Mouse (Mus musculus): ENCODE measurements around the gene Astn2. TPM values are rescaled to one million over a fixed set of nuclear protein-coding genes. Genes with fewer than 3 reads are reported as not detected.

Astn2 gene
- polyA plus RNA-seq, 1 experiment from 2014 or later = 0.14 TPM

- Histone ChIP-seq H3K36me3 (ENCODE audit: control insufficient read depth, insufficient read depth) (no peaks in the 10 kb centered on the region), H3K27me3 (ENCODE audit: control insufficient read depth, insufficient read depth, low read length) (no peaks in the 10 kb centered on the region), H3K27ac (ENCODE audit: low read length) (no peak overlapping the region), H3K4me2 (ENCODE audit: low read depth, low read length) (no peak overlapping the region), H3K4me3 (ENCODE audit: low read length) (no peak overlapping the region), H3K4me1 (ENCODE audit: control insufficient read depth, insufficient read depth, low read length) (0 out of 2 replicates have a peak, but pooled peaks cover 5% of the 10 kb centered on the region), H3K9me3 (replicated peaks; ENCODE audit: control insufficient read depth, low read length) (no peaks in the 10 kb centered on the region), H3K9ac (ENCODE audit: low read length) (no peak overlapping the region)
- ATAC-seq (replicated peaks; ENCODE audit: extremely low read depth, insufficient read depth, low FRiP score) = no peak
- WGBS = 77% methylated on average over 5 of the region's 5 CpGs
Measured at GRCm38 (mm10) chr4:65896092-65897027, 508.1 kb downstream of the Astn2 start.

GRCm38 (mm10) chr4:65888332-65888993, 515.9 kb downstream of the Astn2 start:
- Histone ChIP-seq H3K4me1 (ENCODE audit: control insufficient read depth, insufficient read depth, low read length) (no peaks in the 10 kb centered on the region), H3K9me3 (replicated peaks; ENCODE audit: control insufficient read depth, low read length) (no peaks in the 10 kb centered on the region), H3K36me3 (ENCODE audit: control insufficient read depth, insufficient read depth) (no peaks in the 10 kb centered on the region), H3K27ac (ENCODE audit: low read length) (no peak overlapping the region), H3K9ac (ENCODE audit: low read length) (no peak overlapping the region), H3K4me3 (ENCODE audit: low read length) (no peak overlapping the region), H3K4me2 (ENCODE audit: low read depth, low read length) (no peak overlapping the region), H3K27me3 (ENCODE audit: control insufficient read depth, insufficient read depth, low read length) (no peaks in the 10 kb centered on the region)
- no peak for ATAC-seq (replicated peaks; ENCODE audit: extremely low read depth, insufficient read depth, low FRiP score)
- WGBS = 60% methylated on average over 5 of the region's 5 CpGs

- no peak overlapping the region for H3K4me2 ChIP-seq (ENCODE audit: low read depth, low read length)
- no peak overlapping the region for H3K27ac ChIP-seq (ENCODE audit: low read length)
- H3K27me3 ChIP-seq (ENCODE audit: control insufficient read depth, insufficient read depth, low read length) = no peaks in the 10 kb centered on the region
- H3K4me1 ChIP-seq (ENCODE audit: control insufficient read depth, insufficient read depth, low read length) = no peaks in the 10 kb centered on the region
- H3K9me3 ChIP-seq (replicated peaks; ENCODE audit: control insufficient read depth, low read length) = no peaks in the 10 kb centered on the region
- 30% methylated on average over 1 of the region's 1 CpGs for WGBS
- H3K4me3 ChIP-seq (ENCODE audit: low read length) = no peak overlapping the region
- H3K36me3 ChIP-seq (ENCODE audit: control insufficient read depth, insufficient read depth) = no peaks in the 10 kb centered on the region
- no peak overlapping the region for H3K9ac ChIP-seq (ENCODE audit: low read length)
- no peak for ATAC-seq (replicated peaks; ENCODE audit: extremely low read depth, insufficient read depth, low FRiP score)
Measured at GRCm38 (mm10) chr4:65886862-65887261, 517.5 kb downstream of the Astn2 start.

- Histone ChIP-seq H3K4me2 (ENCODE audit: low read depth, low read length) (no peak overlapping the region), H3K4me3 (ENCODE audit: low read length) (no peak overlapping the region), H3K9ac (ENCODE audit: low read length) (no peak overlapping the region), H3K36me3 (ENCODE audit: control insufficient read depth, insufficient read depth) (no peaks in the 10 kb centered on the region), H3K27ac (ENCODE audit: low read length) (no peak overlapping the region), H3K27me3 (ENCODE audit: control insufficient read depth, insufficient read depth, low read length) (no peaks in the 10 kb centered on the region), H3K4me1 (ENCODE audit: control insufficient read depth, insufficient read depth, low read length) (no peaks in the 10 kb centered on the region), H3K9me3 (replicated peaks; ENCODE audit: control insufficient read depth, low read length) (no peaks in the 10 kb centered on the region)
- ATAC-seq (replicated peaks; ENCODE audit: extremely low read depth, insufficient read depth, low FRiP score) = no peak
- WGBS = 68% methylated on average over 3 of the region's 3 CpGs
Measured at GRCm38 (mm10) chr4:65885921-65886320, 518.5 kb downstream of the Astn2 start.

- no peak for ATAC-seq (replicated peaks; ENCODE audit: extremely low read depth, insufficient read depth, low FRiP score)
Measured at GRCm38 (mm10) chr4:65874236-65874781, 530.1 kb downstream of the Astn2 start.

GRCm38 (mm10) chr4:65864551-65864950, 539.9 kb downstream of the Astn2 start:
- H3K27ac ChIP-seq (ENCODE audit: low read length) = no peak overlapping the region
- no peak for ATAC-seq (replicated peaks; ENCODE audit: extremely low read depth, insufficient read depth, low FRiP score)
- no peak overlapping the region for H3K4me2 ChIP-seq (ENCODE audit: low read depth, low read length)
- no peaks in the 10 kb centered on the region for H3K9me3 ChIP-seq (replicated peaks; ENCODE audit: control insufficient read depth, low read length)
- no peaks in the 10 kb centered on the region for H3K36me3 ChIP-seq (ENCODE audit: control insufficient read depth, insufficient read depth)
- no peaks in the 10 kb centered on the region for H3K27me3 ChIP-seq (ENCODE audit: control insufficient read depth, insufficient read depth, low read length)
- no peak overlapping the region for H3K4me3 ChIP-seq (ENCODE audit: low read length)
- no peak overlapping the region for H3K9ac ChIP-seq (ENCODE audit: low read length)
- no peaks in the 10 kb centered on the region for H3K4me1 ChIP-seq (ENCODE audit: control insufficient read depth, insufficient read depth, low read length)

More at GRCm38 (mm10) chr4:65874236-65874781, 530.1 kb downstream of the Astn2 start:
- Histone ChIP-seq H3K36me3 (ENCODE audit: control insufficient read depth, insufficient read depth) (no peaks in the 10 kb centered on the region), H3K27ac (ENCODE audit: low read length) (no peak overlapping the region), H3K27me3 (ENCODE audit: control insufficient read depth, insufficient read depth, low read length) (no peaks in the 10 kb centered on the region), H3K9ac (ENCODE audit: low read length) (no peak overlapping the region), H3K4me1 (ENCODE audit: control insufficient read depth, insufficient read depth, low read length) (no peaks in the 10 kb centered on the region), H3K9me3 (replicated peaks; ENCODE audit: control insufficient read depth, low read length) (no peaks in the 10 kb centered on the region), H3K4me2 (ENCODE audit: low read depth, low read length) (no peak overlapping the region), H3K4me3 (ENCODE audit: low read length) (no peak overlapping the region)
- WGBS = 87% methylated on average over 2 of the region's 2 CpGs

GRCm38 (mm10) chr4:65843191-65843590, 561.2 kb downstream of the Astn2 start:
- no peaks in the 10 kb centered on the region for H3K27me3 ChIP-seq (ENCODE audit: control insufficient read depth, insufficient read depth, low read length)
- H3K27ac ChIP-seq (ENCODE audit: low read length) = no peak overlapping the region
- no peak for ATAC-seq (replicated peaks; ENCODE audit: extremely low read depth, insufficient read depth, low FRiP score)
- no peaks in the 10 kb centered on the region for H3K9me3 ChIP-seq (replicated peaks; ENCODE audit: control insufficient read depth, low read length)
- no peaks in the 10 kb centered on the region for H3K4me1 ChIP-seq (ENCODE audit: control insufficient read depth, insufficient read depth, low read length)
- 78% methylated on average over 2 of the region's 2 CpGs for WGBS
- H3K4me3 ChIP-seq (ENCODE audit: low read length) = no peak overlapping the region
- H3K4me2 ChIP-seq (ENCODE audit: low read depth, low read length) = no peak overlapping the region
- H3K36me3 ChIP-seq (ENCODE audit: control insufficient read depth, insufficient read depth) = no peaks in the 10 kb centered on the region
- H3K9ac ChIP-seq (ENCODE audit: low read length) = no peak overlapping the region

- Histone ChIP-seq H3K36me3 (ENCODE audit: control insufficient read depth, insufficient read depth) (no peaks in the 10 kb centered on the region), H3K27ac (ENCODE audit: low read length) (no peak overlapping the region), H3K9me3 (replicated peaks; ENCODE audit: control insufficient read depth, low read length) (no peaks in the 10 kb centered on the region), H3K4me2 (ENCODE audit: low read depth, low read length) (no peak overlapping the region), H3K4me3 (ENCODE audit: low read length) (no peak overlapping the region), H3K4me1 (ENCODE audit: control insufficient read depth, insufficient read depth, low read length) (no peaks in the 10 kb centered on the region), H3K9ac (ENCODE audit: low read length) (no peak overlapping the region), H3K27me3 (ENCODE audit: control insufficient read depth, insufficient read depth, low read length) (no peaks in the 10 kb centered on the region)
- WGBS = 69% methylated on average over 9 of the region's 9 CpGs
- no peak for ATAC-seq (replicated peaks; ENCODE audit: extremely low read depth, insufficient read depth, low FRiP score)
Measured at GRCm38 (mm10) chr4:65839550-65840000, 564.8 kb downstream of the Astn2 start.

GRCm38 (mm10) chr4:65838781-65839180, 565.6 kb downstream of the Astn2 start:
- ATAC-seq (replicated peaks; ENCODE audit: extremely low read depth, insufficient read depth, low FRiP score) = no peak

More at GRCm38 (mm10) chr4:65838781-65839180, 565.6 kb downstream of the Astn2 start:
- no peak overlapping the region for H3K4me3 ChIP-seq (ENCODE audit: low read length)
- no peak overlapping the region for H3K4me2 ChIP-seq (ENCODE audit: low read depth, low read length)
- H3K36me3 ChIP-seq (ENCODE audit: control insufficient read depth, insufficient read depth) = no peaks in the 10 kb centered on the region
- no peak overlapping the region for H3K9ac ChIP-seq (ENCODE audit: low read length)
- H3K27me3 ChIP-seq (ENCODE audit: control insufficient read depth, insufficient read depth, low read length) = no peaks in the 10 kb centered on the region
- no peaks in the 10 kb centered on the region for H3K9me3 ChIP-seq (replicated peaks; ENCODE audit: control insufficient read depth, low read length)
- no peak overlapping the region for H3K27ac ChIP-seq (ENCODE audit: low read length)
- WGBS = 73% methylated on average over 4 of the region's 4 CpGs
- no peaks in the 10 kb centered on the region for H3K4me1 ChIP-seq (ENCODE audit: control insufficient read depth, insufficient read depth, low read length)
